Mouse (Mus musculus) hindbrain, embryonic 11.5 days (tissue): ENCODE results near the gene Morc1. TPM values are rescaled to one million over a fixed set of nuclear protein-coding genes. Genes with fewer than 3 reads are reported as not detected.

ENCODE experiments used
- ATAC-seq: fragments of 200-750 bp; cut with Nextera tagmentation; 2 replicates; pipeline ENCODE4 v1.8.0; 2017; ENCODE audit warnings: mild to moderate bottlenecking, moderate TSS enrichment, moderate library complexity; ENCODE audit not compliant: low FRiP score
- DNase-seq: peaks from one replicate; pipeline ENCODE4 v3.0.0-alpha.2; 2015; ENCODE audit warnings: low spot score
- H3K27ac ChIP-seq: fragments of 300-500 bp; sonication (generic); 2 replicates; pipeline ENCODE4 v1.5.1; 2014; ENCODE audit warnings: mild to moderate bottlenecking, low read depth, low read length
- H3K27me3 ChIP-seq: fragments of 300-500 bp; sonication (generic); 2 replicates; pipeline ENCODE4 v1.6.1; 2014; ENCODE audit warnings: mild to moderate bottlenecking, low read length, moderate library complexity, mixed read lengths; ENCODE audit not compliant: control insufficient read depth, insufficient read depth
- H3K36me3 ChIP-seq: fragments of 300-500 bp; sonication (generic); 2 replicates; pipeline ENCODE4 v1.6.1; 2014; ENCODE audit warnings: mild to moderate bottlenecking, low read length, moderate library complexity, mixed read lengths; ENCODE audit not compliant: control insufficient read depth, insufficient read depth
- H3K4me1 ChIP-seq: fragments of 300-500 bp; sonication (generic); replicated peaks from 2 replicates; pipeline ENCODE4 v1.6.1; 2014; ENCODE audit warnings: low read length, mixed read lengths; ENCODE audit not compliant: control insufficient read depth, insufficient read depth
- H3K4me2 ChIP-seq: fragments of 300-500 bp; sonication (generic); replicated peaks from 2 replicates; pipeline ENCODE4 v1.6.1; 2014; ENCODE audit warnings: mild to moderate bottlenecking, low read depth, low read length
- H3K4me3 ChIP-seq: fragments of 300-500 bp; sonication (generic); 2 replicates; pipeline ENCODE4 v1.5.1; 2014; ENCODE audit warnings: low read depth, low read length
- H3K9ac ChIP-seq: fragments of 300-500 bp; sonication (generic); 2 replicates; pipeline ENCODE4 v1.6.1; 2014; ENCODE audit warnings: low read depth, low read length
- H3K9me3 ChIP-seq: fragments of 300-500 bp; sonication (generic); 2 replicates; pipeline ENCODE4 v1.6.1; 2016; ENCODE audit warnings: low read length; ENCODE audit not compliant: control insufficient read depth
- WGBS: fragments of 180-500 bp; shearing (Covaris S2); extraction: QIAGEN DNeasy Blood & Tissue Kit; methylation state at CpG from one replicate; pipeline ENCODE4 v1.1.7; 2014; 5-methylcytosine and 5-hydroxymethylcytosine counted together
- polyA plus RNA-seq: library from polyadenylated mRNA; unstranded; fragments of >200 nt; fragmentation: Nextera tagmentation; extraction: Ambion mirVana; gene quantifications from 2 replicates; pipeline ENCODE4 v1.2.1, GENCODE M21; 2014

The Morc1 gene
- polyA plus RNA-seq, 1 experiment from 2014 or later: not detected

GRCm38 (mm10) chr16:48677381-48677780 is 246.3 kb downstream of the Morc1 start:
- ATAC-seq: no peak
- H3K9ac ChIP-seq: no peak overlapping the region
- H3K9me3 ChIP-seq: no peaks in the 10 kb centered on the region
- H3K4me1 ChIP-seq: no peaks in the 10 kb centered on the region
- 89% methylated on average over 5 of the region's 5 CpGs for WGBS
- no peak overlapping the region for H3K27ac ChIP-seq
- H3K4me3 ChIP-seq: no peak overlapping the region
- H3K36me3 ChIP-seq: no peaks in the 10 kb centered on the region
- no peak overlapping the region for H3K4me2 ChIP-seq
- no peak for DNase-seq
- no peaks in the 10 kb centered on the region for H3K27me3 ChIP-seq

GRCm38 (mm10) chr16:48678029-48678428 is 247.0 kb downstream of the Morc1 start:
- H3K4me1 ChIP-seq: no peaks in the 10 kb centered on the region
- H3K27ac ChIP-seq: no peak overlapping the region
- no peak for DNase-seq
- no peak for ATAC-seq
- H3K27me3 ChIP-seq: no peaks in the 10 kb centered on the region
- no peak overlapping the region for H3K4me3 ChIP-seq
- H3K9me3 ChIP-seq: no peaks in the 10 kb centered on the region
- no peak overlapping the region for H3K9ac ChIP-seq
- 96% methylated on average over 1 of the region's 1 CpGs for WGBS
- H3K36me3 ChIP-seq: no peaks in the 10 kb centered on the region
- no peak overlapping the region for H3K4me2 ChIP-seq

Other genes starting within 250 kb of the Morc1 start
- gene Dppa4, start 147.5 kb upstream of the Morc1 start, polyA plus RNA-seq: not detected in 2 replicates
- gene Dppa2, start 127.3 kb upstream of the Morc1 start, polyA plus RNA-seq: not detected in 2 replicates
- gene Gm5485, start 18.8 kb upstream of the Morc1 start, polyA plus RNA-seq: not detected in 2 replicates